Mouse (Mus musculus): ENCODE measurements around the gene Dctn3.

GRCm38 (mm10) chr4:41714276-41714675, 8.7 kb downstream of the Dctn3 start:
- TF ChIP-seq CTCF (IDR thresholded peaks at IDR 0.05; ENCODE audit: borderline replicate concordance, control insufficient read depth, extremely low read depth, insufficient read depth, low read length, poor library complexity): peak; percentile 59; the same call in 1 of the 2 replicates
- no peak for TF ChIP-seq POLR2A (IDR thresholded peaks at IDR 0.05; ENCODE audit: control insufficient read depth, extremely low read depth, insufficient read depth, low read length, poor library complexity)

Data from thymus, adult 2 months (tissue).